Mouse (Mus musculus) ES-CJ7 (cell line): ENCODE data around the gene Xpo5.
A peak's percentile ranks its signal among the peaks of the same experiment; 100 is the strongest.

Experiments used
- DNase-seq: peaks from one replicate; pipeline ENCODE4 v3.0.0; 2011; ENCODE audit warnings: low read depth, low spot score

The Xpo5 gene

GRCm38 (mm10) chr17:46285407-46285806, 82.8 kb downstream of the Xpo5 start:
- no peak for DNase-seq

- DNase-seq = peak; percentile 66
These were observed 85.1 kb downstream of the Xpo5 start for GRCm38 (mm10) chr17:46287678-46288095.
